Mouse (Mus musculus): ENCODE measurements around the gene Lyg2. TPM values are rescaled to one million over a fixed set of nuclear protein-coding genes. Genes with fewer than 3 reads are reported as not detected.

Lyg2 gene
- polyA plus RNA-seq, 1 experiment from 2014 or later = not detected

- Histone ChIP-seq H3K4me3 (peak overlapping the region; percentile 64), H3K27me3 (ENCODE audit: poor library complexity, severe bottlenecking) (peaks cover 6% of the 10 kb centered on the region; the same call in 1 of the 2 replicates), H3K9me3 (peaks cover 9% of the 10 kb centered on the region; the same call in 1 of the 2 replicates), H3K27ac (peak overlapping the region; percentile 82), H3K36me3 (replicated peaks) (peaks cover 32% of the 10 kb centered on the region), H3K4me1 (peaks cover 15% of the 10 kb centered on the region)
- peak; percentile 82 for DNase-seq (ENCODE audit: extremely low spot score, low spot score)
- WGBS = 8% methylated on average over 33 of the region's 33 CpGs
Observed at GRCm38 (mm10) chr1:37872131-37873067, 43.9 kb downstream of the Lyg2 start.

- Histone ChIP-seq H3K9me3 (peaks cover 9% of the 10 kb centered on the region; the same call in 1 of the 2 replicates), H3K4me1 (peaks cover 15% of the 10 kb centered on the region), H3K27ac (peak within 1 kb of the TSS; percentile 82), H3K27me3 (ENCODE audit: poor library complexity, severe bottlenecking) (peaks cover 6% of the 10 kb centered on the region; the same call in 1 of the 2 replicates), H3K4me3 (peak within 1 kb of the TSS; percentile 64), H3K36me3 (replicated peaks) (peaks cover 26% of the 10 kb centered on the region)
- 9% methylated on average over 7 of the region's 7 CpGs for WGBS
- DNase-seq (ENCODE audit: extremely low spot score, low spot score) = peak; percentile 29
Observed at GRCm38 (mm10) chr1:37871704-37872103, 44.6 kb downstream of the Lyg2 start, which contains the start of gene Lipt1. Gene Lipt1 (plus strand): TSS chr1:37871738.

- peaks cover 4% of the 10 kb centered on the region; the same call in 1 of the 2 replicates for H3K36me3 ChIP-seq (replicated peaks)
- H3K4me3 ChIP-seq = no peak overlapping the region
- H3K27ac ChIP-seq = no peak overlapping the region
- peaks cover 28% of the 10 kb centered on the region for H3K4me1 ChIP-seq
- WGBS = 69% methylated on average over 2 of the region's 2 CpGs
- peaks cover 6% of the 10 kb centered on the region; the same call in 1 of the 2 replicates for H3K27me3 ChIP-seq (ENCODE audit: poor library complexity, severe bottlenecking)
- H3K9me3 ChIP-seq = no peaks in the 10 kb centered on the region
- DNase-seq (ENCODE audit: extremely low spot score, low spot score) = no peak
Observed at GRCm38 (mm10) chr1:37869362-37869761, 46.9 kb downstream of the Lyg2 start.

- WGBS = 67% methylated on average over 10 of the region's 10 CpGs
- DNase-seq (ENCODE audit: extremely low spot score, low spot score) = no peak
- Histone ChIP-seq H3K4me1 (peaks cover 35% of the 10 kb centered on the region), H3K9me3 (no peaks in the 10 kb centered on the region), H3K27me3 (ENCODE audit: poor library complexity, severe bottlenecking) (peaks cover 6% of the 10 kb centered on the region; the same call in 1 of the 2 replicates), H3K27ac (no peak overlapping the region), H3K4me3 (no peak overlapping the region), H3K36me3 (replicated peaks) (no peaks in the 10 kb centered on the region)
Observed at GRCm38 (mm10) chr1:37868640-37869039, 47.7 kb downstream of the Lyg2 start.

- Histone ChIP-seq H3K27me3 (ENCODE audit: poor library complexity, severe bottlenecking) (peaks cover 6% of the 10 kb centered on the region; the same call in 1 of the 2 replicates), H3K27ac (no peak overlapping the region), H3K36me3 (replicated peaks) (no peaks in the 10 kb centered on the region), H3K4me1 (peaks cover 32% of the 10 kb centered on the region), H3K4me3 (no peak overlapping the region), H3K9me3 (no peaks in the 10 kb centered on the region)
- 74% methylated on average over 10 of the region's 10 CpGs for WGBS
- DNase-seq (ENCODE audit: extremely low spot score, low spot score) = no peak
Observed at GRCm38 (mm10) chr1:37867684-37868322, 48.5 kb downstream of the Lyg2 start.

GRCm38 (mm10) chr1:37867056-37867455 lies 49.2 kb downstream of the Lyg2 start:
- Histone ChIP-seq H3K27ac (no peak overlapping the region), H3K4me1 (peaks cover 28% of the 10 kb centered on the region), H3K27me3 (ENCODE audit: poor library complexity, severe bottlenecking) (peaks cover 6% of the 10 kb centered on the region; the same call in 1 of the 2 replicates), H3K9me3 (no peaks in the 10 kb centered on the region), H3K36me3 (replicated peaks) (no peaks in the 10 kb centered on the region), H3K4me3 (no peak overlapping the region)
- DNase-seq (ENCODE audit: extremely low spot score, low spot score) = peak; percentile 30
- 75% methylated on average over 1 of the region's 1 CpGs for WGBS

- no peaks in the 10 kb centered on the region for H3K36me3 ChIP-seq (replicated peaks)
- DNase-seq (ENCODE audit: extremely low spot score, low spot score) = no peak
- peaks cover 22% of the 10 kb centered on the region for H3K4me1 ChIP-seq
- 89% methylated on average over 6 of the region's 6 CpGs for WGBS
- peak within 1 kb of the TSS; percentile 91 for H3K27ac ChIP-seq
- H3K9me3 ChIP-seq = no peaks in the 10 kb centered on the region
- H3K27me3 ChIP-seq (ENCODE audit: poor library complexity, severe bottlenecking) = peaks cover 6% of the 10 kb centered on the region; the same call in 1 of the 2 replicates
- peak within 1 kb of the TSS; percentile 70 for H3K4me3 ChIP-seq
Observed at GRCm38 (mm10) chr1:37866286-37866685, 50.0 kb downstream of the Lyg2 start, which contains the start of gene Tsga10. Gene Tsga10 (minus strand): TSS chr1:37866429.

GRCm38 (mm10) chr1:37865401-37866215 lies 50.7 kb downstream of the Lyg2 start:
- Histone ChIP-seq H3K27me3 (ENCODE audit: poor library complexity, severe bottlenecking) (peaks cover 6% of the 10 kb centered on the region; the same call in 1 of the 2 replicates), H3K36me3 (replicated peaks) (no peaks in the 10 kb centered on the region), H3K9me3 (no peaks in the 10 kb centered on the region), H3K4me3 (peak overlapping the region; percentile 70), H3K27ac (peak overlapping the region; percentile 91), H3K4me1 (peaks cover 22% of the 10 kb centered on the region)
- 12% methylated on average over 23 of the region's 23 CpGs for WGBS
- no peak for DNase-seq (ENCODE audit: extremely low spot score, low spot score)

- Histone ChIP-seq H3K4me3 (peak overlapping the region; percentile 70), H3K27me3 (ENCODE audit: poor library complexity, severe bottlenecking) (0 out of 2 replicates have a peak, but pooled peaks cover 6% of the 10 kb centered on the region), H3K36me3 (replicated peaks) (no peaks in the 10 kb centered on the region), H3K4me1 (peaks cover 22% of the 10 kb centered on the region), H3K9me3 (no peaks in the 10 kb centered on the region), H3K27ac (peak overlapping the region; percentile 91)
- 1% methylated on average over 90 of the region's 90 CpGs for WGBS
- peak; percentile 98 for DNase-seq (ENCODE audit: extremely low spot score, low spot score)
Observed at GRCm38 (mm10) chr1:37864511-37865400, 51.5 kb downstream of the Lyg2 start.
